ENCODE assay signal across 14 mouse cellular contexts in genomic region chr1:133252251-133252650, GRCm38 (mm10). TPM values are rescaled to one million over a fixed set of nuclear protein-coding genes. Genes with fewer than 3 reads are reported as not detected.
DNase-seq lines count a peak whose midpoint lies in the region; ATAC-seq and TF ChIP-seq lines count a peak whose summit lies in the region.
"Had no signal": no experiment of that assay in that cellular context is flagged by ENCODE, and none has a peak within 500 bp of the region (broad histone marks: within the 10 kb centered on the region; RNA-seq: fewer than 3 reads in every experiment).

No protein-coding gene starts in this region.

- no peaks in the 10 kb centered on the region for H3K9me3 ChIP-seq in lung, embryonic 14.5 days (ENCODE audit: low read depth, low read length)
- H3K9me3 ChIP-seq in heart, embryonic 16.5 days (replicated peaks; ENCODE audit: control insufficient read depth, low read length), result no peaks in the 10 kb centered on the region
- H3K9me3 ChIP-seq in liver, postnatal 0 days (ENCODE audit: low read length), result no peaks in the 10 kb centered on the region
- H3K9me3 ChIP-seq: hindbrain, embryonic 15.5 days had no signal

- ATAC-seq in lung, embryonic 14.5 days (ENCODE audit: insufficient read depth), result no peak
- no peak for ATAC-seq in heart, embryonic 16.5 days (replicated peaks; ENCODE audit: extremely low read depth, insufficient read depth, low FRiP score)
- ATAC-seq in liver, postnatal 0 days, result no peak

- H3K4me3 ChIP-seq in lung, embryonic 14.5 days (ENCODE audit: low read depth, low read length), result no peak overlapping the region
- H3K4me3 ChIP-seq in heart, embryonic 16.5 days (ENCODE audit: low read length), result no peak overlapping the region
- no peak overlapping the region for H3K4me3 ChIP-seq in liver, postnatal 0 days (ENCODE audit: low read depth, low read length)
- H3K4me3 ChIP-seq: hindbrain, embryonic 15.5 days; myocyte had no signal

- no peaks in the 10 kb centered on the region for H3K27me3 ChIP-seq in lung, embryonic 14.5 days (ENCODE audit: insufficient read depth, low read length)
- H3K27me3 ChIP-seq in heart, embryonic 16.5 days (ENCODE audit: control insufficient read depth, insufficient read depth, low read length), result no peaks in the 10 kb centered on the region
- H3K27me3 ChIP-seq in liver, postnatal 0 days (ENCODE audit: insufficient read depth, low read length), result no peaks in the 10 kb centered on the region
- H3K27me3 ChIP-seq: hindbrain, embryonic 15.5 days had no signal

- H3K36me3 ChIP-seq in lung, embryonic 14.5 days (ENCODE audit: insufficient read depth), result no peaks in the 10 kb centered on the region
- no peaks in the 10 kb centered on the region for H3K36me3 ChIP-seq in heart, embryonic 16.5 days (ENCODE audit: control insufficient read depth, insufficient read depth)
- no peaks in the 10 kb centered on the region for H3K36me3 ChIP-seq in liver, postnatal 0 days (replicated peaks; ENCODE audit: insufficient read depth, low read length)
- H3K36me3 ChIP-seq: hindbrain, embryonic 15.5 days had no signal

- H3K27ac ChIP-seq in lung, embryonic 14.5 days (ENCODE audit: low read depth), result peak overlapping the region; percentile 70
- peak overlapping the region; percentile 58 for H3K27ac ChIP-seq in heart, embryonic 16.5 days (ENCODE audit: low read length)
- H3K27ac ChIP-seq in liver, postnatal 0 days (ENCODE audit: low read depth), result peak overlapping the region; percentile 55
- H3K27ac ChIP-seq: hindbrain, embryonic 15.5 days had no signal

- H3K4me1 ChIP-seq in lung, embryonic 14.5 days (ENCODE audit: insufficient read depth), result peaks cover 39% of the 10 kb centered on the region
- peaks cover 65% of the 10 kb centered on the region for H3K4me1 ChIP-seq in heart, embryonic 16.5 days (ENCODE audit: control insufficient read depth, insufficient read depth, low read length)
- H3K4me1 ChIP-seq in liver, postnatal 0 days (ENCODE audit: insufficient read depth), result peaks cover 19% of the 10 kb centered on the region

- 71% methylated on average over 3 of the region's 3 CpGs for whole genome bisulfite sequencing in lung, embryonic 14.5 days
- 76% methylated on average over 3 of the region's 3 CpGs for WGBS in heart, embryonic 16.5 days
- WGBS in liver, postnatal 0 days (ENCODE audit: insufficient replicate concordance), result 58% methylated on average over 3 of the region's 3 CpGs

- TF ChIP-seq EP300 in liver, postnatal 0 days (IDR thresholded peaks at IDR 0.05; ENCODE audit: low read depth), result no peak

- no peak for TF ChIP-seq CTCF in lung, embryonic 14.5 days (IDR thresholded peaks at IDR 0.05; ENCODE audit: low read depth)
- TF ChIP-seq CTCF in liver, postnatal 0 days (IDR thresholded peaks at IDR 0.05; ENCODE audit: low read depth), result no peak

- no peak overlapping the region for H3K9ac ChIP-seq in lung, embryonic 14.5 days
- peak overlapping the region; percentile 28 for H3K9ac ChIP-seq in heart, embryonic 16.5 days (ENCODE audit: low read length)
- H3K9ac ChIP-seq in liver, postnatal 0 days (replicated peaks), result no peak overlapping the region
- H3K9ac ChIP-seq: hindbrain, embryonic 15.5 days had no signal

- no peak overlapping the region for H3K4me2 ChIP-seq in lung, embryonic 14.5 days
- H3K4me2 ChIP-seq in heart, embryonic 16.5 days (ENCODE audit: low read depth, low read length), result no peak overlapping the region
- H3K4me2 ChIP-seq in liver, postnatal 0 days (ENCODE audit: low read depth, low read length), result no peak overlapping the region
- H3K4me2 ChIP-seq: hindbrain, embryonic 15.5 days had no signal

- peak; percentile 51 to 66 for DNase-seq in heart, adult 18-20 months
- no peak for DNase-seq in heart, adult 8-10 months (ENCODE audit: low spot score)
- no peak for DNase-seq in lung, embryonic 14.5 days
- no peak for DNase-seq in lung, adult 18-20 months
- DNase-seq in liver, postnatal 0 days, result no peak
- no peak for DNase-seq in right cerebral cortex, postnatal 14 days
- no peak for DNase-seq in cerebellum, postnatal 10 days
- DNase-seq: left cerebral cortex, postnatal 4 days; thymus, postnatal 25 days had no signal

RNA-seq across cellular contexts. Expression of gene Golt1a, which starts 57.3 kb away (rescaled TPM):
- total RNA-seq in heart, adult 18-20 months (2021), result not detected
- not detected for total RNA-seq in heart, adult 8-10 months (2022)
- polyA plus RNA-seq in lung, embryonic 14.5 days (2014; fragmentation: Nextera tagmentation; extraction: Ambion mirVana), result 0.55 and 1.1 TPM in 2 replicates
- 0.17 TPM in 1 of 2 replicates, not detected in the other for polyA plus RNA-seq in heart, embryonic 16.5 days (2015; fragmentation: Nextera tagmentation; extraction: Ambion mirVana)
- 30.8 and 41.9 TPM in 2 replicates for polyA plus RNA-seq in liver, postnatal 0 days (2015; fragmentation: Nextera tagmentation; extraction: Ambion mirVana)
- total RNA-seq: ES-E14; gastrocnemius, adult 18-20 months had no signal
- polyA plus RNA-seq: hindbrain, embryonic 15.5 days; myocyte had no signal

Comparison
In these comparisons a context has a peak if more than half of its experiments do, and no peak if none do; other contexts are left out.
1. DNase-seq: peak in heart, adult 18-20 months (2 of 2); none in heart, adult 8-10 months (single experiment), lung, embryonic 14.5 days (single experiment), lung, adult 18-20 months (0 of 2), liver, postnatal 0 days (single experiment), right cerebral cortex, postnatal 14 days (single experiment) and cerebellum, postnatal 10 days (0 of 2).
2. RNA of gene Golt1a, which starts 57.3 kb away (polyA plus RNA-seq): 30.8 to 41.9 TPM in liver, postnatal 0 days; 0.55 to 1.1 TPM in lung, embryonic 14.5 days and 0.17 TPM in heart, embryonic 16.5 days; every median in the first group is over 10 times any median in the second.
3. Peak in every context shown above with its lines, with median percentiles within 50 percentile points of each other: H3K27ac ChIP-seq.